Mouse (Mus musculus): ENCODE measurements around the gene Tfpi2.
A peak's percentile ranks its signal among the peaks of the same experiment; 100 is the strongest.

The Tfpi2 gene

DNA sequence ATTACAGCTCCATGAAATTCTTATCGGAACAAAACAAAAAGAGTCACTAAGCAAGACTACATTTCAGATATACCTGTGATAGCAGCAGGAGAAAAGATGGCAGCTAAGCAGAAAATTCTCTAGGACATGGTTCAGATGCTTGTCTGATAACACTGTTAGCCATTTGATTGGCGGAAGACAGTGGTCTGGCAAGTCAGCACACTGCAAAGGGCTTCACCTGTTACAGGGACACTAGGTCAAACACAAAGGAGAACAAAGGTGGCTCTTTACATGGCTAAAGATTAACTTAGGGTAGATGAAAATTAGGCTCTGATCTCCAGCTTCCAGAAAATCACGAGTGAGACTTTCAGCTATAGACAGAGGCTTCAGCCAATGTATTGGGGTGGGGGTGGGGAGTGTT, at the start of gene Tfpi2:
Gene Tfpi2, minus strand, starts transcription at position 170 of the 400 bp plus-strand sequence.
- no peak for DNase-seq (ENCODE audit: extremely low read depth, low read depth, low spot score)

- no peak for DNase-seq (ENCODE audit: extremely low read depth, low read depth, low spot score)
Observed at GRCm38 (mm10) chr6:4030956-4031355, 42.2 kb upstream of the Tfpi2 start.

DNA sequence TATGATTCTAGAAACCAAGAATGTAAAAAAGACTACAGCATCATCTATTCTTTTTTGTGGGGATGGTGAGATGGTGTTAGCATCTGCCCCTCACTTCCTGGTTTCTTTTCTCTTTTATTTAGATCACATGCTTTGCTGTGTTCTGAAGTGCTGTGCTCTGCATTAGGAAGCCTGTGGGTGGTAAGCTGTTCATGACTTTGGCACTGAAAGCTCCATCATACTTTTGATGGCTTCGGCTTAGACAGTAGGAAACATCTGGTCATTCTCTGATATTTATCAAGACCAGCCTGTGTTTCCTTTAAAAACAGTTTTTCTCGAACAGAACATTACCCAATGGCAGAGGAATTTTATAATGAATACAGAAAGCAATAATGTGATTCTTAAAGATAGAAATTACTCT, 37.6 kb upstream of the Tfpi2 start:
- DNase-seq (ENCODE audit: extremely low read depth, low read depth, low spot score) = no peak

DNA sequence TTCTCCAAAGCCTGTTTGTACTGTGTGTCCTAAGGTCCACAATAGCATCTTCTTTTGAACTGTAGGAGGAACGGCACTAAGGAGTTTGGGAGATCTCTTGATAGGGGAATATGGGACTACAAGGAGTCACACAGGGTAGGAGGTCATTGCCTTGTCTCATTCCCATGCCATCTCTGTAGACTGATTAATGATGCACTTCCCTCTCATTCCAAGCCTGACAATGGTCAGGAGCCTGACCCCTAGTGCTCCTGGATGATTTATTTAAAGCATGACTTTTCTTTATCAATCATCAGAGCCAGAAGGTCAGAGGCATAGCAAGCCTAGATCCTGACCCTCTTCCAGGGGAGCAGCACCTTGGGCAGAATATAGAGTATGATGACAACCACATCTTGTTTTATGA, 33.9 kb upstream of the Tfpi2 start:
- no peak for DNase-seq (ENCODE audit: extremely low read depth, low read depth, low spot score)

DNA sequence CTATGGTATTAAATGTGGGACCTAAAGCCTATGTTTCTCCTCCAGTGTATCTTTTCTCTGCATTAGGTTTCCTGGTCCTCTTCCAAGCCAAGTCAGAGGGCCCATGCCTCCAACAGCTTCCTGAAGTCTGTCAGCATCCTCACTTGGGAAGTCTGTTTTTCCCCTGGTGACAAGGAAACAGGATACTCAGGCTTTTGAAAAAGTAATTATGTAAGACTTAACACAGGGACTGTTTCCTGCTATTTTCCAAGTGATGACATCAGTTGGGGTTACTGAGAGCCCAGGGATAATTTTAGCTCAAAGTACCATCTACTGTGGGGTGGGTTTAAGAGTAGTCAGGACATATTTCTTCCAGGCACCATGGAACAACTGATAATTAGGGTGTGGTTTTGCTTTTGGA, 20.8 kb upstream of the Tfpi2 start:
- no peak for DNase-seq (ENCODE audit: extremely low read depth, low read depth, low spot score)

- DNase-seq (ENCODE audit: extremely low read depth, low read depth, low spot score) = no peak
Observed at GRCm38 (mm10) chr6:4008501-4009040, 19.9 kb upstream of the Tfpi2 start.

GRCm38 (mm10) chr6:4004808-4005207, 16.1 kb upstream of the Tfpi2 start:
- no peak for DNase-seq (ENCODE audit: extremely low read depth, low read depth, low spot score)

- DNase-seq (ENCODE audit: extremely low read depth, low read depth, low spot score) = no peak
Observed at GRCm38 (mm10) chr6:4003890-4004306, 15.2 kb upstream of the Tfpi2 start, which contains the start of gene Gng11. Gene Gng11, plus strand, starts transcription at chr6:4003904.

- DNase-seq (ENCODE audit: extremely low read depth, low read depth, low spot score) = no peak
Observed at GRCm38 (mm10) chr6:4003445-4003844, 14.7 kb upstream of the Tfpi2 start.

GRCm38 (mm10) chr6:4000716-4001115, 12.0 kb upstream of the Tfpi2 start:
- DNase-seq (ENCODE audit: extremely low read depth, low read depth, low spot score) = no peak

DNA sequence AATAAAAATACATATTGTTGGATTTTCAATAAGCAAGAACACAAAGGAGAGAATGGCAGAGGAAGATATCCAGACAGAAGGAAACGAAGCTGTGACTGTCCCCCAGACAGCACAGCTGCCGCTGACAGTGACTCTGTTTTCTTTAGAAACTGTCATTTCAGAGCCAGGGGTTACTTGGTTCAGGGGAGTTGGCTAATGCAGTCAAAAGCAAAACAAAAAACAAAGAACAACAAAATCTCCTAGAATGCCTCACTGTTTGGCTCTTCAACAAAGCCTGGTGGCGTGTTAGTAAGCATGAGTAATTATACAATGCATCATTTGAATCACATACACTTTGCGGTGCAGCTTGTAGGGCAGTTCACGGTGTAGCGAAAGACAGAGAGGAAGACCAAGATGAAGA, 10.6 kb upstream of the Tfpi2 start:
- DNase-seq (ENCODE audit: extremely low read depth, low read depth, low spot score) = no peak

- DNase-seq (ENCODE audit: extremely low read depth, low read depth, low spot score) = no peak
Observed at GRCm38 (mm10) chr6:3998089-3998488, 9.4 kb upstream of the Tfpi2 start.

DNA sequence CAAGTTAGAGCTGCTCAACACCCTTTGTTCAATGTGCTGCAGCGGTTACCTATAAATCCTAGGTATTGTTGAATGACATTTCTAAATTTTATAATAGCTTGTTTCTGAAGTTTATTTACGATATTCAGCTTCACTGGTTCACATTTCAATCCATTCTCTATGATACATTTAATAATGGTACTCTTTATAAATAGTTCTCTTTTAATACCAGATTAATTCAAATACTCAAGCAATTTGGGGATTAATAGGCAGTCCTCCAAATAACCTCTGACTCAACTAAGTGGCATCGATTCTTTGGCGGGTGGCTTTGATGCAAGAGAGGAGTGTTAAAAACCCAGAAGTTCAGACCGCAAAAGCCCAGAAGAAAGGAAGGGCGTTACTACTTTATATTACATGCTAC, 4.8 kb upstream of the Tfpi2 start, which contains the start of gene Gngt1:
Gene Gngt1, plus strand, starts transcription at position 301 of the 400 bp plus-strand sequence.
- no peak for DNase-seq (ENCODE audit: extremely low read depth, low read depth, low spot score)

- no peak for DNase-seq (ENCODE audit: extremely low read depth, low read depth, low spot score)
Observed at GRCm38 (mm10) chr6:3982661-3983284, 5.9 kb downstream of the Tfpi2 start.

GRCm38 (mm10) chr6:3973679-3974078, 15.0 kb downstream of the Tfpi2 start:
- no peak for DNase-seq (ENCODE audit: extremely low read depth, low read depth, low spot score)

- peak; percentile 36 for DNase-seq (ENCODE audit: extremely low read depth, low read depth, low spot score)
Observed at GRCm38 (mm10) chr6:3967676-3968626, 20.8 kb downstream of the Tfpi2 start.

GRCm38 (mm10) chr6:3954969-3955368, 33.8 kb downstream of the Tfpi2 start:
- no peak for DNase-seq (ENCODE audit: extremely low read depth, low read depth, low spot score)

DNA sequence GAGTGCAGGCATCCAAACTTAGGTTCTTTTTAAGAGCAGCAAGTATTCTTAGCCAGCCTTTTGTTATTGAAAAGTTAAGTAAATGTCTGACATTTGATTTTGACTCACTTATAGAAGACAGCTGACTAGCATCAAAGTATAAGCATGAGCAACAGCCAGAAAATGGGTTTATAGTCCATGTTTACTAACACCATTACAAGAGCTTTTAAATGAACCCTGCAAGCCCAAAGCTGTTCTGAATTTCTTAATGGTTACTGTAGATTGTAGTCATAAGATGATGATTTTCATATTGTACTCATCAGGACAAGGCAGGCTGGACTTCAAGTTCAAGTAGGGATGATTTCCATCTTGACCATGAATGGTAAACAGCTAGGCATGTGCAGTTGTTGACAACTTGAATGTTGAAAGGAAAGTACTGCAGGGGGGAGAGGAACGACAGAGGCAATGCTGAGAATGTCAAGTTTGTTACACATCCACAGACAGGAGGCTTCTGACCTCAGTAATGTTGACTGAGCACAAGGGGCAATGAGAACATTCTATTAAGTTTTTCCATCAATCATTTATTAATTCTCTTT, 52.5 kb downstream of the Tfpi2 start:
- no peak for DNase-seq (ENCODE audit: extremely low read depth, low read depth, low spot score)

- DNase-seq (ENCODE audit: extremely low read depth, low read depth, low spot score) = no peak
Observed at GRCm38 (mm10) chr6:3935606-3936005, 53.1 kb downstream of the Tfpi2 start.

- no peak for DNase-seq (ENCODE audit: extremely low read depth, low read depth, low spot score)
Observed at GRCm38 (mm10) chr6:3935048-3935447, 53.7 kb downstream of the Tfpi2 start.

DNA sequence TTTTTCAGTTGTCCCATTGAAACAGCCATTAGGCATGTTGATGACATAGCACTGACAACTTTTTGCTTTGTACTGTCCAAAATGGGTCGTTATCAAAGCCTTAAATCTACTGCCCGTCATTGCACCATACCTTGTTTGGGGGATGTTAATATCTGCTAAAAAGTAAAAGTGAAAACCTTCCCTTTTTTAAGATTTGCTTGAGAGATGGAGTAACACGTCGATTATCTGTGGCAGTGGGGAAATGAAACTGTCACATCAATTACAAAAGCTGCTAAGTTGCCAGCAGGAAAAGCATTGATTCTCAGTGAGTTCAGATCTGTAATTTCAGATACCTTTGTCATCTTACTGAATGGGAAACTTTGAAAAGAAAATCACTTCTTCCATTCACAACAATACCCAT, 62.6 kb downstream of the Tfpi2 start:
- DNase-seq (ENCODE audit: extremely low read depth, low read depth, low spot score) = no peak
